Mouse (Mus musculus) MEL (cell line): Measurements from ENCODE around the gene Sez6. TPM values are rescaled to one million over a fixed set of nuclear protein-coding genes. Genes with fewer than 3 reads are reported as not detected.

Experiments used
- DNase-seq: peaks from one replicate; pipeline ENCODE4 v3.0.0; 2011; ENCODE audit warnings: low read depth, low spot score
- H3K27ac ChIP-seq: 2 replicates; pipeline ENCODE4 v1.5.1; 2012; ENCODE audit warnings: low read depth, mild to moderate bottlenecking, control low read depth, low read length, moderate library complexity; ENCODE audit not compliant: control insufficient read depth
- H3K27me3 ChIP-seq, 2 experiments: fragments of 150-350 bp in 1 of 2; sonication (generic) in 1 of 2; 2 replicates each; pipeline ENCODE4 v1.6.1; 2012; ENCODE audit warnings: low read length in 2 of 2, mild to moderate bottlenecking in 2 of 2, improper control_type of control experiment in 1 of 2, moderate library complexity in 1 of 2; ENCODE audit not compliant: insufficient read depth in 2 of 2, control insufficient read depth in 1 of 2
- H3K36me3 ChIP-seq, 2 experiments: 2 replicates each; pipeline ENCODE4 v1.6.1; 2012 to 2014; ENCODE audit warnings: low read length in 2 of 2, improper control_type of control experiment in 1 of 2, inconsistent platforms in 1 of 2, mild to moderate bottlenecking in 1 of 2; ENCODE audit not compliant: insufficient read depth in 2 of 2, control insufficient read depth in 1 of 2
- H3K4me1 ChIP-seq, 2 experiments: fragments of 150-350 bp in 1 of 2; sonication (generic) in 1 of 2; 2 replicates each; pipeline ENCODE4 v1.6.1; 2012; ENCODE audit warnings: low read length in 2 of 2, improper control_type of control experiment in 1 of 2, mild to moderate bottlenecking in 1 of 2; ENCODE audit not compliant: insufficient read depth in 2 of 2, control insufficient read depth in 1 of 2
- H3K4me3 ChIP-seq, 2 experiments: fragments of 150-350 bp in 1 of 2; sonication (generic) in 1 of 2; 2 replicates each; pipeline ENCODE4 v1.5.1; 2012; ENCODE audit warnings: low read depth in 2 of 2, low read length in 2 of 2, mild to moderate bottlenecking in 2 of 2, moderate library complexity in 2 of 2, control low read depth in 1 of 2, improper control_type of control experiment in 1 of 2; ENCODE audit not compliant: control insufficient read depth in 1 of 2, insufficient read depth in 1 of 2
- H3K79me2 ChIP-seq: 2 replicates; pipeline ENCODE4 v1.6.1; 2012; ENCODE audit warnings: mild to moderate bottlenecking, low read length, moderate library complexity; ENCODE audit not compliant: control insufficient read depth, poor library complexity, insufficient read depth
- H3K9ac ChIP-seq: 2 replicates; pipeline ENCODE4 v1.6.1; 2012; ENCODE audit warnings: low read depth, mild to moderate bottlenecking, control low read depth, low read length, moderate library complexity; ENCODE audit not compliant: control insufficient read depth, poor library complexity, severe bottlenecking
- H3K9me3 ChIP-seq: fragments of 150-350 bp; sonication (generic); replicated peaks from 2 replicates; pipeline ENCODE4 v1.6.1; 2012; ENCODE audit warnings: mild to moderate bottlenecking, low read length, improper control_type of control experiment, moderate library complexity; ENCODE audit not compliant: insufficient read depth
- CHD1 ChIP-seq: IDR thresholded peaks from 2 replicates; pipeline ENCODE4 v1.6.1; 2012; ENCODE audit warnings: low read depth, mild to moderate bottlenecking, inconsistent platforms, low read length, improper control_type of control experiment
- CHD2 ChIP-seq: IDR thresholded peaks from 2 replicates; pipeline ENCODE4 v1.6.1; 2011; ENCODE audit warnings: low read length, improper control_type of control experiment
- CTCF ChIP-seq, 3 experiments: IDR thresholded peaks in 2 of 3; conservative IDR thresholded peaks in 1 of 3; 2 replicates each; pipeline ENCODE4 v1.5.1; 2011 to 2012; ENCODE audit warnings: low read length in 3 of 3, low read depth in 2 of 3, mild to moderate bottlenecking in 2 of 3, improper control_type of control experiment in 1 of 3, inconsistent platforms in 1 of 3, mixed read lengths in 1 of 3, moderate library complexity in 1 of 3; ENCODE audit not compliant: control insufficient read depth in 1 of 3, insufficient read depth in 1 of 3, poor library complexity in 1 of 3, severe bottlenecking in 1 of 3
- E2F4 ChIP-seq: IDR thresholded peaks from 2 replicates; pipeline ENCODE4 v1.6.1; 2011; ENCODE audit warnings: low read depth, low read length, improper control_type of control experiment, borderline replicate concordance
- MAZ ChIP-seq: IDR thresholded peaks from 2 replicates; pipeline ENCODE4 v1.6.1; 2012; ENCODE audit warnings: low read depth, mild to moderate bottlenecking, inconsistent platforms, low read length, improper control_type of control experiment
- MYB ChIP-seq: IDR thresholded peaks from 2 replicates; pipeline ENCODE4 v1.6.1; 2011; ENCODE audit warnings: mild to moderate bottlenecking, low read depth, low read length, improper control_type of control experiment
- RAD21 ChIP-seq: IDR thresholded peaks from 2 replicates; pipeline ENCODE4 v1.6.1; 2011; ENCODE audit warnings: mild to moderate bottlenecking, low read depth, low read length, improper control_type of control experiment
- RCOR1 ChIP-seq: IDR thresholded peaks from 2 replicates; pipeline ENCODE4 v1.6.1; 2012; ENCODE audit warnings: low read depth, mild to moderate bottlenecking, inconsistent platforms, low read length, improper control_type of control experiment
- SMC3 ChIP-seq: IDR thresholded peaks from 2 replicates; pipeline ENCODE4 v1.6.1; 2011; ENCODE audit warnings: low read depth, low read length, improper control_type of control experiment
- TBP ChIP-seq: IDR thresholded peaks from 2 replicates; pipeline ENCODE4 v1.8.0; 2011; ENCODE audit warnings: low read depth, low read length, improper control_type of control experiment
- TCF12 ChIP-seq: IDR thresholded peaks from 2 replicates; pipeline ENCODE4 v1.6.1; 2014; ENCODE audit warnings: low read depth, mild to moderate bottlenecking, inconsistent platforms, low read length, improper control_type of control experiment, moderate library complexity
- USF1 ChIP-seq: IDR thresholded peaks from 2 replicates; pipeline ENCODE4 v1.6.1; 2014; ENCODE audit warnings: low read depth, mild to moderate bottlenecking, inconsistent platforms, low read length, improper control_type of control experiment, moderate library complexity
- ZC3H11A ChIP-seq: IDR thresholded peaks from 2 replicates; pipeline ENCODE4 v1.6.1; 2012; ENCODE audit warnings: low read depth, mild to moderate bottlenecking, inconsistent platforms, low read length, improper control_type of control experiment
- polyA plus RNA-seq, 2 experiments: library from polyadenylated mRNA; stranded (reverse) in 1 of 2; unstranded in 1 of 2; fragments of >175 nt in 1 of 2; fragments of >200 nt in 1 of 2; gene quantifications; 2 replicates each; pipeline versions ENCODE4 v1.2.1 to v1.2.4; 2012; ENCODE audit warnings: low replicate concordance in 2 of 2, low read depth in 1 of 2; ENCODE audit not compliant: insufficient read length in 2 of 2, insufficient read depth in 1 of 2, missing spikeins in 1 of 2
- total RNA-seq: library from RNA; depleted of rRNA; stranded (reverse); fragments of 300-350 nt; gene quantifications from 2 replicates; pipeline ENCODE4 v1.2.3, GENCODE M21; 2012

Sez6 gene
- total and polyA plus RNA-seq, 3 experiments, result 0.04 TPM; not detected in 2

- DNase-seq, result no peak
- Histone ChIP-seq H3K27ac (no peak overlapping the region), H3K4me3 (no peak overlapping the region), H3K79me2 (no peaks in the 10 kb centered on the region), H3K9ac (no peak overlapping the region), H3K4me1 (peaks cover 2% of the 10 kb centered on the region in 2 experiments; a peak in 2 of 4 replicates), H3K9me3 (no peaks in the 10 kb centered on the region), H3K27me3 (no peaks in the 10 kb centered on the region), H3K36me3 (peaks cover 0 to 6% of the 10 kb centered on the region in 2 experiments; a peak in 2 of 4 replicates)
- TF ChIP-seq E2F4 (no peak), CHD1 (no peak), CHD2 (no peak)
These were observed 35.4 kb downstream of the Sez6 start for GRCm38 (mm10) chr11:77966037-77966391.

- TF ChIP-seq RCOR1 (no peak), RAD21 (peak; percentile 97), TBP (no peak), CTCF (IDR thresholded peaks at IDR 0.05 in 2 of 3, conservative IDR thresholded peaks at IDR 0.05 in 1 of 3; ENCODE audit: control insufficient read depth in 1 of 3, insufficient read depth in 1 of 3, low read depth in 2 of 3, low read length in 3 of 3, poor library complexity in 1 of 3, severe bottlenecking in 1 of 3) (peak; percentile 73 to 96 (median 79)), SMC3 (peak; percentile 88), MYB (no peak), ZC3H11A (peak; percentile 91)
- no peaks in the 10 kb centered on the region for H3K27me3 ChIP-seq
- no peak overlapping the region for H3K9ac ChIP-seq
- DNase-seq, result peak; percentile 81
- H3K9me3 ChIP-seq, result no peaks in the 10 kb centered on the region
- peaks cover 4 to 7% of the 10 kb centered on the region in 2 experiments for H3K4me1 ChIP-seq
- peaks cover 0 to 6% of the 10 kb centered on the region in 2 experiments; a peak in 2 of 4 replicates for H3K36me3 ChIP-seq
- no peak overlapping the region for H3K27ac ChIP-seq
- H3K4me3 ChIP-seq, result no peak overlapping the region
- no peaks in the 10 kb centered on the region for H3K79me2 ChIP-seq
These were observed 36.5 kb downstream of the Sez6 start for GRCm38 (mm10) chr11:77967114-77967513.

GRCm38 (mm10) chr11:77968786-77969185 lies 38.2 kb downstream of the Sez6 start:
- peaks cover 0 to 4% of the 10 kb centered on the region in 2 experiments; a peak in 2 of 4 replicates for H3K36me3 ChIP-seq
- peaks cover 4 to 9% of the 10 kb centered on the region in 2 experiments for H3K4me1 ChIP-seq
- TF ChIP-seq TCF12 (no peak), E2F4 (no peak), USF1 (no peak), CTCF (IDR thresholded peaks at IDR 0.05 in 2 of 3, conservative IDR thresholded peaks at IDR 0.05 in 1 of 3; ENCODE audit: control insufficient read depth in 1 of 3, insufficient read depth in 1 of 3, low read depth in 2 of 3, low read length in 3 of 3, poor library complexity in 1 of 3, severe bottlenecking in 1 of 3) (no peak), MAZ (no peak)
- TF ChIP-seq, all 39 proteins: peak for 0
- Histone ChIP-seq H3K27me3 (no peaks in the 10 kb centered on the region), H3K27ac (no peak overlapping the region), H3K79me2 (no peaks in the 10 kb centered on the region), H3K9ac (no peak overlapping the region), H3K4me3 (no peak overlapping the region), H3K9me3 (no peaks in the 10 kb centered on the region)
- DNase-seq, result no peak
